Mouse (Mus musculus): Measurements from ENCODE around the gene Ddx1. TPM values are rescaled to one million over a fixed set of nuclear protein-coding genes. Genes with fewer than 3 reads are reported as not detected.

The Ddx1 gene
- polyA plus RNA-seq, 1 experiment from 2014 or later, result 130 TPM

GRCm38 (mm10) chr12:13216501-13217103 is 32.4 kb downstream of the Ddx1 start:
- Histone ChIP-seq H3K9ac (no peak overlapping the region; the same call in 1 of the 2 replicates), H3K4me1 (replicated peaks) (peaks cover 5% of the 10 kb centered on the region), H3K9me3 (no peaks in the 10 kb centered on the region), H3K36me3 (peaks cover 40% of the 10 kb centered on the region), H3K4me3 (no peak overlapping the region), H3K27ac (no peak overlapping the region), H3K27me3 (no peaks in the 10 kb centered on the region), H3K4me2 (no peak overlapping the region)
- 80% methylated on average over 5 of the region's 5 CpGs for WGBS
- ATAC-seq (ENCODE audit: low FRiP score), result no peak

- 22% methylated on average over 11 of the region's 11 CpGs for WGBS
- Histone ChIP-seq H3K4me3 (no peak overlapping the region), H3K27ac (no peak overlapping the region), H3K4me2 (no peak overlapping the region), H3K4me1 (replicated peaks) (peaks cover 11% of the 10 kb centered on the region), H3K9ac (no peak overlapping the region), H3K36me3 (peaks cover 30% of the 10 kb centered on the region), H3K9me3 (no peaks in the 10 kb centered on the region), H3K27me3 (no peaks in the 10 kb centered on the region)
- peak; percentile 92 for ATAC-seq (ENCODE audit: low FRiP score)
Measured at GRCm38 (mm10) chr12:13214345-13215278, 34.4 kb downstream of the Ddx1 start.

- 70% methylated on average over 11 of the region's 11 CpGs for WGBS
Measured at GRCm38 (mm10) chr12:13211746-13212482, 37.1 kb downstream of the Ddx1 start.

GRCm38 (mm10) chr12:13209692-13210377 is 39.2 kb downstream of the Ddx1 start:
- peak; percentile 23; the same call in 1 of the 2 replicates for ATAC-seq (ENCODE audit: low FRiP score)

More at GRCm38 (mm10) chr12:13211746-13212482, 37.1 kb downstream of the Ddx1 start:
- Histone ChIP-seq H3K9me3 (no peaks in the 10 kb centered on the region), H3K4me1 (replicated peaks) (peaks cover 18% of the 10 kb centered on the region), H3K27me3 (peaks cover 5% of the 10 kb centered on the region; the same call in 1 of the 2 replicates), H3K36me3 (peaks cover 3% of the 10 kb centered on the region; the same call in 1 of the 2 replicates), H3K27ac (no peak overlapping the region), H3K4me2 (no peak overlapping the region), H3K4me3 (no peak overlapping the region), H3K9ac (no peak overlapping the region)
- ATAC-seq (ENCODE audit: low FRiP score), result no peak

GRCm38 (mm10) chr12:13208983-13209451 is 40.0 kb downstream of the Ddx1 start:
- WGBS, result 15% methylated on average over 11 of the region's 11 CpGs
- H3K9me3 ChIP-seq, result no peaks in the 10 kb centered on the region
- H3K4me1 ChIP-seq (replicated peaks), result peaks cover 13% of the 10 kb centered on the region
- ATAC-seq (ENCODE audit: low FRiP score), result no peak
- no peak overlapping the region for H3K4me3 ChIP-seq
- H3K27ac ChIP-seq, result no peak overlapping the region
- H3K9ac ChIP-seq, result no peak overlapping the region
- H3K36me3 ChIP-seq, result no peaks in the 10 kb centered on the region
- H3K4me2 ChIP-seq, result no peak overlapping the region
- peaks cover 8% of the 10 kb centered on the region; the same call in 1 of the 2 replicates for H3K27me3 ChIP-seq

More at GRCm38 (mm10) chr12:13209692-13210377, 39.2 kb downstream of the Ddx1 start:
- Histone ChIP-seq H3K9me3 (no peaks in the 10 kb centered on the region), H3K9ac (no peak overlapping the region), H3K4me3 (no peak overlapping the region), H3K4me1 (replicated peaks) (peaks cover 18% of the 10 kb centered on the region), H3K27me3 (peaks cover 8% of the 10 kb centered on the region; the same call in 1 of the 2 replicates), H3K27ac (no peak overlapping the region), H3K4me2 (no peak overlapping the region), H3K36me3 (no peaks in the 10 kb centered on the region)
- WGBS, result 35% methylated on average over 13 of the region's 13 CpGs

- Histone ChIP-seq H3K27me3 (peaks cover 8% of the 10 kb centered on the region; the same call in 1 of the 2 replicates), H3K4me1 (replicated peaks) (peaks cover 13% of the 10 kb centered on the region), H3K9ac (no peak overlapping the region), H3K4me2 (no peak overlapping the region), H3K9me3 (no peaks in the 10 kb centered on the region), H3K27ac (no peak overlapping the region), H3K36me3 (no peaks in the 10 kb centered on the region), H3K4me3 (no peak overlapping the region)
- WGBS, result 21% methylated on average over 1 of the region's 1 CpGs
- ATAC-seq (ENCODE audit: low FRiP score), result no peak
Measured at GRCm38 (mm10) chr12:13208517-13208916, 40.5 kb downstream of the Ddx1 start.

GRCm38 (mm10) chr12:13207099-13207498 is 41.9 kb downstream of the Ddx1 start:
- ATAC-seq (ENCODE audit: low FRiP score), result no peak
- Histone ChIP-seq H3K27me3 (peaks cover 8% of the 10 kb centered on the region; the same call in 1 of the 2 replicates), H3K4me3 (no peak overlapping the region), H3K4me1 (replicated peaks) (peaks cover 13% of the 10 kb centered on the region), H3K9ac (no peak overlapping the region), H3K9me3 (no peaks in the 10 kb centered on the region), H3K36me3 (no peaks in the 10 kb centered on the region), H3K27ac (no peak overlapping the region), H3K4me2 (no peak overlapping the region)
- 17% methylated on average over 8 of the region's 8 CpGs for WGBS

- ATAC-seq (ENCODE audit: low FRiP score), result no peak
- no peaks in the 10 kb centered on the region for H3K36me3 ChIP-seq
- no peak overlapping the region for H3K4me3 ChIP-seq
- H3K4me2 ChIP-seq, result no peak overlapping the region
- no peak overlapping the region for H3K27ac ChIP-seq
- WGBS, result 71% methylated on average over 3 of the region's 3 CpGs
- H3K9me3 ChIP-seq, result no peaks in the 10 kb centered on the region
- peaks cover 8% of the 10 kb centered on the region; the same call in 1 of the 2 replicates for H3K27me3 ChIP-seq
- peaks cover 13% of the 10 kb centered on the region for H3K4me1 ChIP-seq (replicated peaks)
- no peak overlapping the region for H3K9ac ChIP-seq
Measured at GRCm38 (mm10) chr12:13205733-13206132, 43.3 kb downstream of the Ddx1 start.

GRCm38 (mm10) chr12:13202322-13202721 is 46.7 kb downstream of the Ddx1 start:
- no peak overlapping the region for H3K4me3 ChIP-seq
- no peaks in the 10 kb centered on the region for H3K9me3 ChIP-seq
- no peak overlapping the region for H3K9ac ChIP-seq
- no peak for ATAC-seq (ENCODE audit: low FRiP score)
- H3K4me1 ChIP-seq (replicated peaks), result no peaks in the 10 kb centered on the region
- H3K4me2 ChIP-seq, result no peak overlapping the region
- H3K27me3 ChIP-seq, result 0 out of 2 replicates have a peak, but pooled peaks cover 4% of the 10 kb centered on the region
- no peaks in the 10 kb centered on the region for H3K36me3 ChIP-seq
- no peak overlapping the region for H3K27ac ChIP-seq

GRCm38 (mm10) chr12:13200576-13200975 is 48.4 kb downstream of the Ddx1 start:
- WGBS, result 92% methylated on average over 6 of the region's 6 CpGs
- H3K36me3 ChIP-seq, result no peaks in the 10 kb centered on the region

More at GRCm38 (mm10) chr12:13200576-13200975, 48.4 kb downstream of the Ddx1 start:
- H3K4me3 ChIP-seq, result no peak overlapping the region
- no peak for ATAC-seq (ENCODE audit: low FRiP score)
- H3K27ac ChIP-seq, result no peak overlapping the region
- H3K9me3 ChIP-seq, result no peaks in the 10 kb centered on the region
- H3K9ac ChIP-seq, result no peak overlapping the region
- no peaks in the 10 kb centered on the region for H3K27me3 ChIP-seq
- H3K4me2 ChIP-seq, result no peak overlapping the region
- H3K4me1 ChIP-seq (replicated peaks), result no peaks in the 10 kb centered on the region

Measured in hindbrain, embryonic 13.5 days (tissue).